Mouse (Mus musculus) heart, postnatal 0 days (tissue): ENCODE measurements around the gene Snx29.

ENCODE experiments used
- CTCF ChIP-seq: IDR thresholded peaks from 2 replicates; pipeline ENCODE4 v1.5.1; 2016; ENCODE audit warnings: antibody characterized with exemption, control low read depth, low read depth
- EP300 ChIP-seq: IDR thresholded peaks from 2 replicates; pipeline ENCODE4 v1.6.1; 2016; ENCODE audit warnings: antibody characterized with exemption, low read depth

GRCm38 (mm10) chr16:11701579-11701978 lies 378.9 kb downstream of the Snx29 start:
- no peak for TF ChIP-seq CTCF
- TF ChIP-seq EP300, result no peak
